Mouse (Mus musculus): Measurements from ENCODE around the gene Dmpk. TPM values are rescaled to one million over a fixed set of nuclear protein-coding genes. Genes with fewer than 3 reads are reported as not detected.

Gene Dmpk
- polyA plus RNA-seq, 1 experiment, result 154 TPM

- no peak for TF ChIP-seq POLR2A (IDR thresholded peaks at IDR 0.05; ENCODE audit: control insufficient read depth, extremely low read depth, insufficient read depth, low read length, poor library complexity)
- no peak for TF ChIP-seq CTCF (IDR thresholded peaks at IDR 0.05; ENCODE audit: borderline replicate concordance, control insufficient read depth, extremely low read depth, insufficient read depth, low read length, poor library complexity)
- Histone ChIP-seq H3K4me3 (ENCODE audit: control insufficient read depth, insufficient read depth, low read length) (no peak overlapping the region), H3K27ac (ENCODE audit: control insufficient read depth, insufficient read depth, low read length) (no peak overlapping the region), H3K4me1 (replicated peaks; ENCODE audit: control insufficient read depth, insufficient read depth, low read length) (peaks cover 26% of the 10 kb centered on the region), H3K36me3 (ENCODE audit: control insufficient read depth, insufficient read depth, low read length) (no peaks in the 10 kb centered on the region), H3K27me3 (ENCODE audit: control insufficient read depth, insufficient read depth, low read length) (peaks cover 18% of the 10 kb centered on the region)
- DNase-seq, result no peak
- WGBS, result 94% methylated on average over 2 of the region's 2 CpGs
These were observed 13.6 kb downstream of the Dmpk start for GRCm38 (mm10) chr7:19097217-19097616.

GRCm38 (mm10) chr7:19097863-19098262 is 14.2 kb downstream of the Dmpk start:
- no peak for TF ChIP-seq POLR2A (IDR thresholded peaks at IDR 0.05; ENCODE audit: control insufficient read depth, extremely low read depth, insufficient read depth, low read length, poor library complexity)
- no peak for TF ChIP-seq CTCF (IDR thresholded peaks at IDR 0.05; ENCODE audit: borderline replicate concordance, control insufficient read depth, extremely low read depth, insufficient read depth, low read length, poor library complexity)
- H3K27ac ChIP-seq (ENCODE audit: control insufficient read depth, insufficient read depth, low read length), result no peak overlapping the region
- no peak for DNase-seq

GRCm38 (mm10) chr7:19098811-19099210 is 15.2 kb downstream of the Dmpk start:
- no peak overlapping the region for H3K27ac ChIP-seq (ENCODE audit: control insufficient read depth, insufficient read depth, low read length)
- H3K4me3 ChIP-seq (ENCODE audit: control insufficient read depth, insufficient read depth, low read length), result no peak overlapping the region
- peaks cover 14% of the 10 kb centered on the region for H3K4me1 ChIP-seq (replicated peaks; ENCODE audit: control insufficient read depth, insufficient read depth, low read length)
- 91% methylated on average over 7 of the region's 7 CpGs for WGBS
- peaks cover 11% of the 10 kb centered on the region for H3K27me3 ChIP-seq (ENCODE audit: control insufficient read depth, insufficient read depth, low read length)
- TF ChIP-seq POLR2A (IDR thresholded peaks at IDR 0.05; ENCODE audit: control insufficient read depth, extremely low read depth, insufficient read depth, low read length, poor library complexity) (no peak), CTCF (IDR thresholded peaks at IDR 0.05; ENCODE audit: borderline replicate concordance, control insufficient read depth, extremely low read depth, insufficient read depth, low read length, poor library complexity) (no peak)
- H3K36me3 ChIP-seq (ENCODE audit: control insufficient read depth, insufficient read depth, low read length), result no peaks in the 10 kb centered on the region
- DNase-seq, result no peak

More at GRCm38 (mm10) chr7:19097863-19098262, 14.2 kb downstream of the Dmpk start:
- no peaks in the 10 kb centered on the region for H3K36me3 ChIP-seq (ENCODE audit: control insufficient read depth, insufficient read depth, low read length)
- H3K27me3 ChIP-seq (ENCODE audit: control insufficient read depth, insufficient read depth, low read length), result peaks cover 11% of the 10 kb centered on the region
- no peak overlapping the region for H3K4me3 ChIP-seq (ENCODE audit: control insufficient read depth, insufficient read depth, low read length)
- peaks cover 20% of the 10 kb centered on the region for H3K4me1 ChIP-seq (replicated peaks; ENCODE audit: control insufficient read depth, insufficient read depth, low read length)

- no peak for DNase-seq
- 96% methylated on average over 1 of the region's 1 CpGs for WGBS
- no peaks in the 10 kb centered on the region for H3K36me3 ChIP-seq (ENCODE audit: control insufficient read depth, insufficient read depth, low read length)
- no peak for TF ChIP-seq CTCF (IDR thresholded peaks at IDR 0.05; ENCODE audit: borderline replicate concordance, control insufficient read depth, extremely low read depth, insufficient read depth, low read length, poor library complexity)
- no peak for TF ChIP-seq POLR2A (IDR thresholded peaks at IDR 0.05; ENCODE audit: control insufficient read depth, extremely low read depth, insufficient read depth, low read length, poor library complexity)
- H3K4me1 ChIP-seq (replicated peaks; ENCODE audit: control insufficient read depth, insufficient read depth, low read length), result peaks cover 9% of the 10 kb centered on the region
- H3K27me3 ChIP-seq (ENCODE audit: control insufficient read depth, insufficient read depth, low read length), result peaks cover 7% of the 10 kb centered on the region
- H3K4me3 ChIP-seq (ENCODE audit: control insufficient read depth, insufficient read depth, low read length), result no peak overlapping the region
- H3K27ac ChIP-seq (ENCODE audit: control insufficient read depth, insufficient read depth, low read length), result no peak overlapping the region
These were observed 16.6 kb downstream of the Dmpk start for GRCm38 (mm10) chr7:19100290-19100689.

- no peak overlapping the region for H3K27ac ChIP-seq (ENCODE audit: control insufficient read depth, insufficient read depth, low read length)
- no peak for TF ChIP-seq CTCF (IDR thresholded peaks at IDR 0.05; ENCODE audit: borderline replicate concordance, control insufficient read depth, extremely low read depth, insufficient read depth, low read length, poor library complexity)
- no peak for TF ChIP-seq POLR2A (IDR thresholded peaks at IDR 0.05; ENCODE audit: control insufficient read depth, extremely low read depth, insufficient read depth, low read length, poor library complexity)
- DNase-seq, result no peak
- no peaks in the 10 kb centered on the region for H3K36me3 ChIP-seq (ENCODE audit: control insufficient read depth, insufficient read depth, low read length)
- H3K27me3 ChIP-seq (ENCODE audit: control insufficient read depth, insufficient read depth, low read length), result no peaks in the 10 kb centered on the region
- H3K4me1 ChIP-seq (replicated peaks; ENCODE audit: control insufficient read depth, insufficient read depth, low read length), result no peaks in the 10 kb centered on the region
- no peak overlapping the region for H3K4me3 ChIP-seq (ENCODE audit: control insufficient read depth, insufficient read depth, low read length)
These were observed 20.1 kb downstream of the Dmpk start for GRCm38 (mm10) chr7:19103741-19104140.

GRCm38 (mm10) chr7:19104486-19104885 is 20.8 kb downstream of the Dmpk start:
- TF ChIP-seq CTCF (IDR thresholded peaks at IDR 0.05; ENCODE audit: borderline replicate concordance, control insufficient read depth, extremely low read depth, insufficient read depth, low read length, poor library complexity) (no peak), POLR2A (IDR thresholded peaks at IDR 0.05; ENCODE audit: control insufficient read depth, extremely low read depth, insufficient read depth, low read length, poor library complexity) (no peak)
- Histone ChIP-seq H3K27ac (ENCODE audit: control insufficient read depth, insufficient read depth, low read length) (no peak overlapping the region), H3K36me3 (ENCODE audit: control insufficient read depth, insufficient read depth, low read length) (no peaks in the 10 kb centered on the region), H3K4me3 (ENCODE audit: control insufficient read depth, insufficient read depth, low read length) (no peak overlapping the region), H3K4me1 (replicated peaks; ENCODE audit: control insufficient read depth, insufficient read depth, low read length) (no peaks in the 10 kb centered on the region), H3K27me3 (ENCODE audit: control insufficient read depth, insufficient read depth, low read length) (no peaks in the 10 kb centered on the region)
- WGBS, result 87% methylated on average over 2 of the region's 2 CpGs
- DNase-seq, result no peak

- 63% methylated on average over 3 of the region's 3 CpGs for WGBS
These were observed 23.8 kb downstream of the Dmpk start for GRCm38 (mm10) chr7:19107436-19107835.

More at GRCm38 (mm10) chr7:19107436-19107835, 23.8 kb downstream of the Dmpk start:
- Histone ChIP-seq H3K4me3 (ENCODE audit: control insufficient read depth, insufficient read depth, low read length) (no peak overlapping the region), H3K27me3 (ENCODE audit: control insufficient read depth, insufficient read depth, low read length) (no peaks in the 10 kb centered on the region), H3K36me3 (ENCODE audit: control insufficient read depth, insufficient read depth, low read length) (no peaks in the 10 kb centered on the region), H3K27ac (ENCODE audit: control insufficient read depth, insufficient read depth, low read length) (no peak overlapping the region), H3K4me1 (replicated peaks; ENCODE audit: control insufficient read depth, insufficient read depth, low read length) (no peaks in the 10 kb centered on the region)
- DNase-seq, result no peak
- TF ChIP-seq CTCF (IDR thresholded peaks at IDR 0.05; ENCODE audit: borderline replicate concordance, control insufficient read depth, extremely low read depth, insufficient read depth, low read length, poor library complexity) (no peak), POLR2A (IDR thresholded peaks at IDR 0.05; ENCODE audit: control insufficient read depth, extremely low read depth, insufficient read depth, low read length, poor library complexity) (no peak)
